Mouse (Mus musculus) liver (tissue): Measurements from ENCODE around the gene Npm1.
A peak's percentile ranks its signal among the peaks of the same experiment; 100 is the strongest.

Experiments
- DNase-seq: peaks from one replicate; pipeline ENCODE4 v3.0.0-alpha.2; 2020; ENCODE audit warnings: mixed read lengths

Npm1 gene

GRCm38 (mm10) chr11:33179802-33180201 lies 16.8 kb upstream of the Npm1 start:
- no peak for DNase-seq

DNA sequence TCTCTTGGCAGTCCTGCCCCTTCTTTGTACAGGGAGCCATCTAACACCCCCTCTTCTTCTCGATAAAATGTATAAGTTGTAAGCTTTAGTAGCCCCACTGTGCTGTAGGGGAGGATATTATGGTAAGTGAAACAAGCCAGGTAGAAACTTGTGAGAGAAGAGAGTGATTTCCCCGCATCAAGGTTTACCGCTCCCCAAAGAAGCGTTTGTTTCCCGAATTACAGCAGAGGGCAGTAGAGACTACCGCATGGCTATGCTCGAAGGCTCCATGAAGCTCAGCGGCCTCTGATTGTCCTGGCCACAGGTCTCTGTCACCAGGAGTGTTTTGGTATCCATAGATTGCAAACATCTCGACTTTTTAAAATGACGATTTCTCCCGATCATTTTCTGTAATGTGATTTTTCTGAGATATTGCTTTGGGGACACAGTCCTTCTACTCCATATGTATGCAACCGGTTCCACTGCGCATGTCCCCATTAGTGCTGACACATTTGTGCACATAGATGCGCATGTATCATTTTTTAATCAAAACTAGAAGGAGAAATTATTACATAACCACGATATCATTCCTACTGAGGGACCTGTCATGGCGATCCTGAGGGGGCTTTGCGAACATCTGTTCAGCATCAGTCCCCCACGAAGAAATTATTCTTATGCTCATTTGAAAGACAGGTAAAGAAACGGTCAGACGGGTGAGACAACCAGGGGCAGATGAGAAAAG lies 13.7 kb upstream of the Npm1 start:
- peak; percentile 20 for DNase-seq

- no peak for DNase-seq
These were observed 12.8 kb upstream of the Npm1 start for GRCm38 (mm10) chr11:33175768-33176167.

- peak; percentile 56 for DNase-seq
These were observed 7.5 kb upstream of the Npm1 start for GRCm38 (mm10) chr11:33170489-33170888.

- peak; percentile 65 for DNase-seq
These were observed 602 bp downstream of the Npm1 start for GRCm38 (mm10) chr11:33162211-33162997.

GRCm38 (mm10) chr11:33159741-33160140 lies 3.3 kb downstream of the Npm1 start:
- no peak for DNase-seq

GRCm38 (mm10) chr11:33157453-33158196 lies 5.4 kb downstream of the Npm1 start:
- DNase-seq, result no peak

GRCm38 (mm10) chr11:33156436-33157015 lies 6.5 kb downstream of the Npm1 start:
- DNase-seq, result no peak

DNA sequence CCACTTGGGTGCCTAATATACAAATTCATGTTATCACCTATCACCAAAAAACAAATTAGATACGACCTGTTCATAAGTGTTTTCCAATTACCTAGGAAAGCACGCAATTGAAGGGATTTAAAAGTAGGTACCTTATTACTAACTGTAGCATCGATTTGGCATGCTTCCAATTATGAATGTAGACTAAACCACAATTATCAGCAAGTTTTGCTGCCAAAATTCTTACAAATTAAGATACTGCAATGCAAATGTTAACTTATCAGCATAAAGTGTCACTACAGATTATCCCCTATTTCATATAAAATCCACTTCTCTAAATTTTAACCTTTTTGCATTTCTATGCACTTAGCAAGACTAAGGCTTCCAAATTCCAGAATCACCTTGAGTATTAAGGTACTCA lies 8.5 kb downstream of the Npm1 start:
- no peak for DNase-seq

DNA sequence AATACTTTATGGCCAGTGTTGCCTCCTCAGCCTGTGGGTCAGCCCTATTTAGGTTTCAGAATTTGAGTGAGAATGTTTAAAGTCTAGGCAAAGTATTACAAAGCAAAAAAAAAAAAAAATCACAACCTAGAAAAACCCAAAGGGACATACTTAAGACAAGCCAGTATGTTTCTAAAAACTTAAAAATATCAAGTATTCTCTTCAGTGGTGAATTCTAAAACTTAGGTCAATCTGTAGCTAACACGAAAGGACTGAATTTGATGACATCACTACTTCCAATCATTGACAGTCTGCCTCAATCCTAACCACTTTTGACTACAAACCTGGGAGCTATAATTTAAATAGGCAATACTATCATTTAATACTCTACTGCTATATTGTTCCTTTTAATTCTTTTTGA lies 10.0 kb downstream of the Npm1 start:
- DNase-seq, result no peak

DNA sequence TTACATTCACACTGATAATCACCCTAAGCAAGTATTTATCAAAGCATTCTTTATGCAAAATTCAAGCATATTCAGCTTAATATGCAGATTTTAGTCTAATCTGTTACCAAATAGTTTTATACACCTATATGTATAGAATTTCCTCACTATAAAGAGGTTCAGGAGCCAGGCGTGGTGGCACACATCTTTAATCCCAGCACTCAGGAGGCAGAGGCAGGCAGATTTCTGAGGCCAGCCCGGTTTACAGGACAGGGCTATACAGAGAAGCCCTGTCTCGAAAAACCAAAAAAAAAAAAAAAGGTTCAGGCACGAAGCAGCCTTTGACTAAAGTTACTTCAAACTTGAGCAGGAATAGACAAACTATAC lies 11.2 kb downstream of the Npm1 start:
- no peak for DNase-seq

DNA sequence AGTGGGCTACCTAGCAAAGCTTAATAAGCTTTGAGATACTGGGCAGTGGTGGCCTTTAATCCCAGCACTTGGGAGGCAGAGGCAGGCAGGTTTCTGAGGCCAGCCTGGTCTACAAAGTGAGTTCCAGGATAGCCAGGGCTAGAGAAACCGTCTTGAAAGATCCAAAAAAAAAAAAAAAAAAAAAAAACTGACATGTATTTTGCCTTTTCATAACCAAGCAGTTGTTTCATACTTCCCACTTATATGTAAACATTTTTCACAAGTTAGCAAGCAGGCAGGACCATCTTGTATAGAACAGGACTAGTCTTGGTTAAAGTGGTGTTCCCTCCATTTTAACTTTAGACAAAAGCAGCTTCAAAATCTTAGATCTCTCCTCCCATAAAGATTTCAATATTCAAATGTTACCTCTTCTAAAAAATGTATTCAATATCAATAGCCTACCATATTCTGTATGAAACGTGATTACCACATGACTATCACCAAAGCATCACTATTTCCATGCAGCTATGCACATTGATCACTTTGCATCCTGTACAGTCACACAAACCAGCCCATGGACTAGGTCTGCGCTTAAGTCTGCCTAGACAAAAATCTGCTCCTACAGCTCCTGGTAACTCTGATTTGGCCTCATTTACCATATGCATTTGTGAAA lies 11.8 kb downstream of the Npm1 start:
- DNase-seq, result no peak

- DNase-seq, result no peak
These were observed 12.6 kb downstream of the Npm1 start for GRCm38 (mm10) chr11:33150364-33150763.

GRCm38 (mm10) chr11:33149453-33149852 lies 13.6 kb downstream of the Npm1 start:
- no peak for DNase-seq

DNA sequence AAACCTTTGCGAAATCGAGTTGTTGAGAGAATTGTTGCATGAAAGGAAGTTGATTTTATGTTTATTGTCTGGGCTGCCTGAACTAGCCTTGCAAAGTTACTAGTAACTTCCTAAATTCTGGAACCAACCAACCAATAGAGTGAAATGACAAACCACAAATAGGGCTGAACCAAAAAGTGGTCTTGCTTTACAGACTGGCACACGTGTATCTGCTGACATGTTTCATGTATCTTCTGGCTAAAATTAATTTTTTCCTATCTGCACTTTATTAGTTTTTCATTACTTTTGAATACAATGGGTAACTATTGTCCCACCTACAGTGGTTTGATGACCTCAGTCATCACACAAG lies 13.9 kb downstream of the Npm1 start:
- DNase-seq, result no peak

- DNase-seq, result peak; percentile 67
These were observed 14.5 kb downstream of the Npm1 start for GRCm38 (mm10) chr11:33148338-33149087.

DNA sequence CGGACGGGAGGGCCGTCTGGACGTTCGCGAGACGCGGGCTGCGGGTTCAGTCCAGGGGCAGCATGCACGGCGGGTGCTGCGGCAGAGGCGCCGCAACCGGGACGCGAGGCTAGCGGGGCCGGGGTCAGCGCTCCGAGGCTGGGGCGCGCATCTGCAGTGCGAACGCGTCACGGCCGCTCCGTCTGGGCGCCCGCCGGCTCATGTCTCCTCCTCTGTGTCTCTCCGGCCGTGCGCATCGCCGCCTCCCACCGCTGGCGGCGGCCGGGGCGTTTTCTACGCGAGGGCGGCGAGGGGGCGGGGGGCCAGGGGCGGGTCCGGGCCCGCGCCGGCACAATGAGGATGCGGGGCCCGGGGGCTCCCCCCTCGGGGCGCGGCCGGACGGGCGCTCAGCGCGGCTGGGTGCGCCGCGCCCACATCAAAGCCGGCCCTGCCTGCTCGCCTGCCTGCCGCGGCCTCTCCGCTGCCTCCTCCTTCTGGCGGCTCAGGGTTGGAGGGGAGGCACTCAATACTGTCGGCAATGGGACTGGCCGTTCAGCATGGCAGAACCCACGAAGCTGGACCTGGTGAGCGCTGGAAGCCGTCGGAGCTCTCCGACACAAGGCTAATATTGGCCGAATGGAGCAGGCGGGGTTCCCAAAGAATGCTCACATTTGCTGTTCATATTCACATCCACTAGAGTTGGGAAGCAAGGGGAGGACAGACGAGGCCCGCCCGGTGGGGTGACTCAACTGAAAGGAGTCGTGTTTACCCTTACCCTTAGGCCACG lies 15.3 kb downstream of the Npm1 start:
- peak; percentile 44 for DNase-seq

DNA sequence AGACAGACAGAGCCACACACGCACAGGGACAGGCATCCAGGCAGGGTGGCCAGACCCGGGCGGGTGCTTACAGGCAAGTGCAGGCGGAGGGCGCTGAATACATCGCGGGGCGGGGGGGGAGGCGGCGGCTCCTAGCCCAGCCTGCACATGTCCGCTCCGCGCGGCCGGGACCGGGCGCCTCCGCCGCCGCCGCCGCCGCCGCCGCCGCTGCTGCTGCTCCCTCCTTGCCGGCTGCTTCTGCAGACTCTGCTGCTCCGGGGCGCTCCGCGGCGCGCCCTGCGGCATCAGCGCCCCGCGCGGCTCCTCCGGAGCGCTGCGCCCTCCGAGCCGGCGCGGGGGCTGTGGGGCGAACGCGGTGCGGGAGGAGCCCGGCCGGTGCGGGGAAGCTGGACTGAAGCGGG lies 15.8 kb downstream of the Npm1 start, which contains the start of gene Fgf18:
TSS of gene Fgf18 (minus strand) at position 230 of the 401 bp plus-strand sequence.
- DNase-seq, result no peak

GRCm38 (mm10) chr11:33146651-33147131 lies 16.3 kb downstream of the Npm1 start:
- DNase-seq, result peak; percentile 18

- DNase-seq, result peak; percentile 15
These were observed 16.9 kb downstream of the Npm1 start for GRCm38 (mm10) chr11:33146143-33146497.
